Mouse (Mus musculus) G1E (cell line): Measurements from ENCODE around the gene Chil1. TPM values are rescaled to one million over a fixed set of nuclear protein-coding genes. Genes with fewer than 3 reads are reported as not detected.

Experiments used
- ATAC-seq: 2 replicates; pipeline ENCODE4 v1.8.0; 2016; ENCODE audit warnings: mild to moderate bottlenecking; ENCODE audit not compliant: insufficient number of reproducible peaks, poor library complexity, low FRiP score, severe bottlenecking; ENCODE audit errors: extremely low read depth
- DNase-seq: peaks from one replicate; pipeline ENCODE4 v3.0.0; 2012; ENCODE audit warnings: low spot score
- H3K27me3 ChIP-seq: 2 replicates; pipeline ENCODE4 v1.6.1; 2012; ENCODE audit warnings: mild to moderate bottlenecking, low read length, inconsistent platforms; ENCODE audit not compliant: insufficient read depth
- H3K36me3 ChIP-seq: replicated peaks from 2 replicates; pipeline ENCODE3; 2012; ENCODE audit warnings: mild to moderate bottlenecking, inconsistent platforms
- H3K4me1 ChIP-seq: 2 replicates; pipeline ENCODE4 v1.6.1; 2012; ENCODE audit warnings: low read depth, low read length, inconsistent platforms, mixed read lengths; ENCODE audit not compliant: insufficient read depth
- H3K4me3 ChIP-seq: 2 replicates; pipeline ENCODE4 v1.5.1; 2012; ENCODE audit warnings: low read depth, mild to moderate bottlenecking, inconsistent platforms, low read length, moderate library complexity, mixed read lengths
- H3K9me3 ChIP-seq: replicated peaks from 2 replicates; pipeline ENCODE4 v1.6.1; 2012; ENCODE audit warnings: inconsistent platforms
- CTCF ChIP-seq: IDR thresholded peaks from 2 replicates; pipeline ENCODE4 v1.5.1; 2012; ENCODE audit warnings: low read depth, low read length, inconsistent platforms, mixed read lengths
- GATA1 ChIP-seq: IDR thresholded peaks from 2 replicates; pipeline ENCODE4 v1.6.1; 2012; ENCODE audit warnings: borderline replicate concordance, low read length, inconsistent platforms, mixed read lengths
- GATA2 ChIP-seq: IDR thresholded peaks from 2 replicates; pipeline ENCODE4 v1.6.1; 2012; ENCODE audit warnings: low read depth, low read length, inconsistent platforms, borderline replicate concordance
- POLR2AphosphoS5 ChIP-seq: IDR thresholded peaks from 2 replicates; pipeline ENCODE4 v1.6.1; 2012; ENCODE audit warnings: low read depth, low read length, inconsistent platforms; ENCODE audit not compliant: insufficient replicate concordance
- TAL1 ChIP-seq: conservative IDR thresholded peaks from 2 replicates; pipeline ENCODE4 v1.6.1; 2012; ENCODE audit warnings: low read depth, low read length, inconsistent platforms, mixed read lengths
- polyA plus RNA-seq: library from polyadenylated mRNA; stranded (reverse); fragments of >175 nt; gene quantifications from 2 replicates; pipeline ENCODE4 v1.2.3, GENCODE M21; 2012
- total RNA-seq, 2 experiments: library from RNA; stranded (forward) in 1 of 2; stranded (reverse) in 1 of 2; fragments of 200-1000 nt in 1 of 2; fragments of >200 nt in 1 of 2; fragmentation: Nextera tagmentation in 1 of 2; gene quantifications; 2 replicates each; pipeline ENCODE4 v1.2.3; 2014 to 2017

The Chil1 gene
- total and polyA plus RNA-seq, 3 experiments, result not detected

- no peak for TF ChIP-seq GATA2
- TF ChIP-seq POLR2AphosphoS5, result no peak
- no peak for TF ChIP-seq TAL1
- no peak for TF ChIP-seq CTCF
- no peak for TF ChIP-seq GATA1
- Histone ChIP-seq H3K9me3 (no peaks in the 10 kb centered on the region), H3K4me1 (no peaks in the 10 kb centered on the region), H3K27me3 (peaks cover 55% of the 10 kb centered on the region), H3K36me3 (no peaks in the 10 kb centered on the region), H3K4me3 (no peak overlapping the region)
- no peak for DNase-seq
- no peak for ATAC-seq
Observed at GRCm38 (mm10) chr1:134215751-134216628, 34.0 kb downstream of the Chil1 start.

- no peaks in the 10 kb centered on the region for H3K4me1 ChIP-seq
- peaks cover 53% of the 10 kb centered on the region for H3K27me3 ChIP-seq
- no peaks in the 10 kb centered on the region for H3K9me3 ChIP-seq
- no peak overlapping the region for H3K4me3 ChIP-seq
- no peak for DNase-seq
- no peak for ATAC-seq
- no peaks in the 10 kb centered on the region for H3K36me3 ChIP-seq
- TF ChIP-seq GATA2 (no peak), TAL1 (no peak), GATA1 (no peak), CTCF (no peak), POLR2AphosphoS5 (no peak)
Observed at GRCm38 (mm10) chr1:134216629-134216971, 34.6 kb downstream of the Chil1 start.

GRCm38 (mm10) chr1:134217028-134217481 is 35.1 kb downstream of the Chil1 start:
- no peak for TF ChIP-seq GATA1
- no peak for TF ChIP-seq TAL1
- no peak for TF ChIP-seq POLR2AphosphoS5
- no peak for TF ChIP-seq CTCF
- no peak for TF ChIP-seq GATA2
- Histone ChIP-seq H3K27me3 (peaks cover 53% of the 10 kb centered on the region), H3K36me3 (no peaks in the 10 kb centered on the region), H3K9me3 (no peaks in the 10 kb centered on the region), H3K4me3 (no peak overlapping the region), H3K4me1 (peaks cover 4% of the 10 kb centered on the region; the same call in 1 of the 2 replicates)
- ATAC-seq, result no peak
- DNase-seq, result no peak

GRCm38 (mm10) chr1:134217942-134218341 is 36.0 kb downstream of the Chil1 start:
- no peak for TF ChIP-seq POLR2AphosphoS5
- TF ChIP-seq GATA1, result no peak
- no peak for TF ChIP-seq TAL1
- TF ChIP-seq GATA2, result no peak
- no peak for TF ChIP-seq CTCF
- peaks cover 10% of the 10 kb centered on the region; the same call in 1 of the 2 replicates for H3K4me1 ChIP-seq
- H3K27me3 ChIP-seq, result peaks cover 57% of the 10 kb centered on the region
- ATAC-seq (no peak), DNase-seq (no peak)
- H3K36me3 ChIP-seq, result no peaks in the 10 kb centered on the region
- no peaks in the 10 kb centered on the region for H3K9me3 ChIP-seq
- no peak overlapping the region for H3K4me3 ChIP-seq

GRCm38 (mm10) chr1:134219608-134220007 is 37.6 kb downstream of the Chil1 start:
- Histone ChIP-seq H3K27me3 (peaks cover 53% of the 10 kb centered on the region), H3K4me1 (peaks cover 10% of the 10 kb centered on the region; the same call in 1 of the 2 replicates), H3K9me3 (no peaks in the 10 kb centered on the region), H3K36me3 (no peaks in the 10 kb centered on the region), H3K4me3 (no peak overlapping the region)
- ATAC-seq (no peak), DNase-seq (no peak)
- TF ChIP-seq TAL1 (no peak), GATA1 (no peak), POLR2AphosphoS5 (no peak), GATA2 (no peak), CTCF (no peak)

- Histone ChIP-seq H3K4me1 (peaks cover 13% of the 10 kb centered on the region), H3K36me3 (no peaks in the 10 kb centered on the region), H3K4me3 (no peak overlapping the region), H3K27me3 (peaks cover 53% of the 10 kb centered on the region), H3K9me3 (no peaks in the 10 kb centered on the region)
- ATAC-seq (no peak), DNase-seq (no peak)
- no peak for TF ChIP-seq GATA1
- no peak for TF ChIP-seq CTCF
- TF ChIP-seq POLR2AphosphoS5, result no peak
- TF ChIP-seq GATA2, result no peak
- TF ChIP-seq TAL1, result no peak
Observed at GRCm38 (mm10) chr1:134221172-134221571, 39.2 kb downstream of the Chil1 start.
